Mouse (Mus musculus) limb, embryonic 12.5 days (tissue): ENCODE data around the gene Adgrd1. TPM values are rescaled to one million over a fixed set of nuclear protein-coding genes. Genes with fewer than 3 reads are reported as not detected.

Experiments
- ATAC-seq: fragments of 200-750 bp; cut with Nextera tagmentation; 2 replicates; pipeline ENCODE4 v1.8.0; 2017; ENCODE audit warnings: low read depth, moderate TSS enrichment; ENCODE audit not compliant: insufficient number of reproducible peaks, insufficient read depth, low FRiP score, low TSS enrichment
- H3K27ac ChIP-seq: fragments of 300-500 bp; sonication (generic); 2 replicates; pipeline ENCODE4 v1.5.1; 2016; ENCODE audit warnings: mild to moderate bottlenecking, moderate library complexity
- H3K27me3 ChIP-seq: fragments of 300-500 bp; sonication (generic); 2 replicates; pipeline ENCODE4 v1.6.1; 2016; ENCODE audit warnings: mild to moderate bottlenecking, moderate library complexity
- H3K36me3 ChIP-seq: fragments of 300-500 bp; sonication (generic); 2 replicates; pipeline ENCODE4 v1.6.1; 2016; ENCODE audit warnings: mild to moderate bottlenecking, moderate library complexity
- H3K4me1 ChIP-seq: fragments of 300-500 bp; sonication (generic); replicated peaks from 2 replicates; pipeline ENCODE4 v1.6.1; 2016
- H3K4me2 ChIP-seq: fragments of 300-500 bp; sonication (generic); 2 replicates; pipeline ENCODE4 v1.6.1; 2016; ENCODE audit warnings: mild to moderate bottlenecking, moderate library complexity
- H3K4me3 ChIP-seq: fragments of 300-500 bp; sonication (generic); replicated peaks from 2 replicates; pipeline ENCODE4 v1.5.1; 2016; ENCODE audit warnings: mild to moderate bottlenecking
- H3K9ac ChIP-seq: fragments of 300-500 bp; sonication (generic); replicated peaks from 2 replicates; pipeline ENCODE4 v1.6.1; 2016; ENCODE audit warnings: mild to moderate bottlenecking, moderate library complexity
- H3K9me3 ChIP-seq: fragments of 300-500 bp; sonication (generic); 2 replicates; pipeline ENCODE4 v1.6.1; 2016; ENCODE audit warnings: mild to moderate bottlenecking, moderate library complexity
- WGBS: fragments of 180-500 bp; shearing (Covaris S2); methylation state at CpG from one replicate; pipeline ENCODE4 v1.1.7; 2016; 5-methylcytosine and 5-hydroxymethylcytosine counted together
- polyA plus RNA-seq: library from polyadenylated mRNA; unstranded; fragments of >200 nt; fragmentation: Nextera tagmentation; extraction: Ambion mirVana; gene quantifications from 2 replicates; pipeline ENCODE4 v1.2.1, GENCODE M21; 2016

The Adgrd1 gene
- polyA plus RNA-seq, 1 experiment from 2014 or later, result not detected

- H3K4me1 ChIP-seq, result peaks cover 15% of the 10 kb centered on the region
- 80% methylated on average over 11 of the region's 11 CpGs for WGBS
- no peak overlapping the region for H3K4me3 ChIP-seq
- no peak overlapping the region for H3K4me2 ChIP-seq
- no peak overlapping the region for H3K9ac ChIP-seq
- H3K9me3 ChIP-seq, result no peaks in the 10 kb centered on the region
- ATAC-seq, result no peak
- no peaks in the 10 kb centered on the region for H3K36me3 ChIP-seq
- no peaks in the 10 kb centered on the region for H3K27me3 ChIP-seq
- H3K27ac ChIP-seq, result no peak overlapping the region
These were observed 65.0 kb downstream of the Adgrd1 start for GRCm38 (mm10) chr5:129161372-129162051.

GRCm38 (mm10) chr5:129163416-129163815, 66.9 kb downstream of the Adgrd1 start:
- no peak overlapping the region for H3K9ac ChIP-seq
- 81% methylated on average over 8 of the region's 8 CpGs for WGBS
- no peak for ATAC-seq
- no peaks in the 10 kb centered on the region for H3K27me3 ChIP-seq
- no peak overlapping the region for H3K4me3 ChIP-seq
- H3K4me2 ChIP-seq, result no peak overlapping the region
- no peaks in the 10 kb centered on the region for H3K36me3 ChIP-seq
- no peak overlapping the region for H3K27ac ChIP-seq
- H3K9me3 ChIP-seq, result no peaks in the 10 kb centered on the region
- peaks cover 15% of the 10 kb centered on the region for H3K4me1 ChIP-seq

DNA sequence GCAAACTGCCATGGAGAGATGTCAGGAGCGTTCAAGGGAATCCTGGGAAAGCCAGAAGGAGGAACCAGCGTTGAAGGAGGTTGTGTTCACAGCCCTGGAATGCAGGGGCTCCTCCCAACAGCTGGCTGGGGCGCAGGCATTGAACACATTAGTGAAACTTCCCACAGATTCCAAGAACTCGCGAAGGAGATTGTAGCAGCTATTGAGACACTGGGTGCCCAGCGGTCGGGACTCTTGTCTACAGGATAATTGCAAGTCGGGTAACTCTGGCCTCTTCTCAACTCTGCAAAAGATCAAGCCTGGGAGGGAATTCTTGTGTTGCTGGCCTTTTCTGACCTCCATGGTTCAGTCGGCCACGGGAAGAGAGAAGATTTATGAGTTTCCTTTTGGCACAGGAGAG, 67.5 kb downstream of the Adgrd1 start:
- peak overlapping the region; percentile 32; the same call in 1 of the 2 replicates for H3K27ac ChIP-seq
- 26% methylated on average over 10 of the region's 10 CpGs for WGBS
- no peak overlapping the region for H3K9ac ChIP-seq
- H3K4me2 ChIP-seq, result no peak overlapping the region
- H3K4me3 ChIP-seq, result no peak overlapping the region
- H3K9me3 ChIP-seq, result no peaks in the 10 kb centered on the region
- H3K27me3 ChIP-seq, result no peaks in the 10 kb centered on the region
- peaks cover 15% of the 10 kb centered on the region for H3K4me1 ChIP-seq
- no peak for ATAC-seq
- H3K36me3 ChIP-seq, result no peaks in the 10 kb centered on the region

- Histone ChIP-seq H3K4me3 (no peak overlapping the region), H3K27ac (no peak overlapping the region), H3K27me3 (no peaks in the 10 kb centered on the region), H3K36me3 (no peaks in the 10 kb centered on the region), H3K9me3 (no peaks in the 10 kb centered on the region), H3K4me2 (no peak overlapping the region), H3K4me1 (peaks cover 23% of the 10 kb centered on the region), H3K9ac (no peak overlapping the region)
- 74% methylated on average over 10 of the region's 10 CpGs for WGBS
- no peak for ATAC-seq
These were observed 68.5 kb downstream of the Adgrd1 start for GRCm38 (mm10) chr5:129164911-129165584.

DNA sequence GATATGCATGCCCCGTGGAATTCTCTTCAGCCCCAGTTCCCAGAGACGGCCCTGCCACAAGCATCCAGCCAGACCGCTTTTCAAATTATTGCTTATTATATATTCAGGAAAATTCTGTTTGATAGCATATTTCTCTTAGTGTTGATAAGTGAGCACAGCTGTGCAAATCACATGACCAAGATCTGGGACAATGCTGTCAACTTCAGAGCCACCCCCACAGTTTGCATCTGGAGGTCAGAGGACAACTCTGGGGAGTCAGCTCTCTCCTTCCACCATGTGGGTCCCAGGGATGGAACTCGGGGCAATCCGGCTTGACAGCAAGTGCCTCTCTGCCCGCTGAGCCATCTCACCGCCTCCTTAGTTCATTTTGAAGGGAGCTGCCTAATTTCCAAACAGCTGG, 69.0 kb downstream of the Adgrd1 start:
- WGBS, result 72% methylated on average over 7 of the region's 7 CpGs

DNA sequence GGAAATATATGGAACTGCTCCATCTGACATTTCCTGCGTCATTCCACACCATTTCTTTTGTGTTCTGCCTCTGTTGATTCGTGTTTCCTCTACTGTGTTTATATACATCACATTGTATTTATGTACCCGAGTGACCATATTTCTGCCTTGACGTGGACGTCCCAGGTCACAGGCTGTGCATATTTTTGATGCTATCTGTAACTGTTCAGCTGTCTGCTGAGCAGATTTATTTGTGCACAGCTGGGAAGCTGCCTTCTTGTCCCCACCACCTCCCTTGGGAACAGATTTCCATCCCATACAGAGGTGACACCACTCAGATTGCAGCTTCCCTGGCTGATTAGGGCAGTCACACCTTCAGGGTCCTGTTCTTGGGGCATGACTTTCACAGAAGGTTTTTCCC, 72.5 kb downstream of the Adgrd1 start:
- WGBS, result 56% methylated on average over 5 of the region's 5 CpGs
- Histone ChIP-seq H3K27ac (no peak overlapping the region), H3K9ac (no peak overlapping the region), H3K4me2 (no peak overlapping the region), H3K27me3 (0 out of 2 replicates have a peak, but pooled peaks cover 3% of the 10 kb centered on the region), H3K4me3 (no peak overlapping the region), H3K36me3 (no peaks in the 10 kb centered on the region), H3K4me1 (peaks cover 19% of the 10 kb centered on the region), H3K9me3 (no peaks in the 10 kb centered on the region)
- ATAC-seq, result no peak

More for the DNA sequence above, 69.0 kb downstream of the Adgrd1 start:
- H3K4me1 ChIP-seq, result peaks cover 22% of the 10 kb centered on the region
- H3K9ac ChIP-seq, result no peak overlapping the region
- ATAC-seq, result no peak
- no peak overlapping the region for H3K4me3 ChIP-seq
- H3K27me3 ChIP-seq, result no peaks in the 10 kb centered on the region
- no peak overlapping the region for H3K4me2 ChIP-seq
- H3K27ac ChIP-seq, result no peak overlapping the region
- no peaks in the 10 kb centered on the region for H3K9me3 ChIP-seq
- H3K36me3 ChIP-seq, result no peaks in the 10 kb centered on the region

DNA sequence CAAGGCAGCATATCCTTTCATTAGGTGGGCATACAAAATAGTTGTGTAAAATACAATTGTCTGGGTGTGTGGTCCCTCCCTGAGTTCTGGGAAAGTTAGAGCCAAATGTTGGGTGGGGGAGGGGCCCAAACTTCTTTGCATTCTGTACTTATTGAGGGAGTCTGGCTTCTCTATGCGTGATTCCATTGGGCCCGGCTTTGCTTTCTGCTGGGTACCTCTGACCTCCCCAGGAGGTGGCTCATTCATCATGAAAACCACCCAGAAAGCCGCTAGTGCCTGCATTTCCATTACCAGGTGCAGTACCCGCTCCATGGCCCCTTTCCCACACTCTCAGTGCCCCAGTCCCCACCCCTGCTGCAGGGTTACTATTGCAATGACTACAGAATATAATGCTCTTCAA, 73.0 kb downstream of the Adgrd1 start:
- Histone ChIP-seq H3K4me3 (no peak overlapping the region), H3K4me2 (no peak overlapping the region), H3K27me3 (0 out of 2 replicates have a peak, but pooled peaks cover 3% of the 10 kb centered on the region), H3K36me3 (no peaks in the 10 kb centered on the region), H3K9me3 (no peaks in the 10 kb centered on the region), H3K4me1 (peaks cover 14% of the 10 kb centered on the region), H3K27ac (no peak overlapping the region; the same call in 1 of the 2 replicates), H3K9ac (no peak overlapping the region)
- 6% methylated on average over 4 of the region's 4 CpGs for WGBS
- no peak for ATAC-seq

DNA sequence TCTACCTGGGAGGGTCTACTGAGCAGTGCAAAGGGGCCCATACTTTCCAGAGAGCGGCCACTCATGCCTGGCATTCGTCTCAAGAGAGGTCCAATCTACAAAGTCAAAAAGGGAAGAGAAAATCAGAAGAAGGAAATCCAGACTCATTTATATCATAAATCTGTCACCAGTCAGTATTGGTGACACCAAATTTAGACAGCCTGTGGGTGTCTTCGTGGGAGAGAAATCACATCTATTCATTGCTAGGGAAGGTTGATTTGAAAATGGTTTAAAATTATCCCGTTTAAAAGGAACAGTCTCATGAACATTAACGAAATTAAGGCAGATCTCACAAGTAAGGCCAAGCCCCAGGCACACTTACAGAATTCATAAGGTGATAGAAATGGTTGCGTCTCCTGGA, 76.0 kb downstream of the Adgrd1 start:
- H3K9me3 ChIP-seq, result no peaks in the 10 kb centered on the region
- H3K9ac ChIP-seq, result no peak overlapping the region
- ATAC-seq, result no peak
- peaks cover 20% of the 10 kb centered on the region for H3K27me3 ChIP-seq
- 83% methylated on average over 6 of the region's 6 CpGs for WGBS
- no peaks in the 10 kb centered on the region for H3K36me3 ChIP-seq
- no peak overlapping the region for H3K4me2 ChIP-seq
- no peak overlapping the region for H3K4me3 ChIP-seq
- peaks cover 12% of the 10 kb centered on the region for H3K4me1 ChIP-seq
- no peak overlapping the region for H3K27ac ChIP-seq

GRCm38 (mm10) chr5:129175925-129176324, 79.4 kb downstream of the Adgrd1 start:
- Histone ChIP-seq H3K27me3 (peaks cover 34% of the 10 kb centered on the region), H3K9me3 (no peaks in the 10 kb centered on the region), H3K27ac (no peak overlapping the region), H3K36me3 (no peaks in the 10 kb centered on the region), H3K9ac (no peak overlapping the region), H3K4me2 (no peak overlapping the region), H3K4me3 (no peak overlapping the region), H3K4me1 (no peaks in the 10 kb centered on the region)
- 64% methylated on average over 3 of the region's 3 CpGs for WGBS
- no peak for ATAC-seq

DNA sequence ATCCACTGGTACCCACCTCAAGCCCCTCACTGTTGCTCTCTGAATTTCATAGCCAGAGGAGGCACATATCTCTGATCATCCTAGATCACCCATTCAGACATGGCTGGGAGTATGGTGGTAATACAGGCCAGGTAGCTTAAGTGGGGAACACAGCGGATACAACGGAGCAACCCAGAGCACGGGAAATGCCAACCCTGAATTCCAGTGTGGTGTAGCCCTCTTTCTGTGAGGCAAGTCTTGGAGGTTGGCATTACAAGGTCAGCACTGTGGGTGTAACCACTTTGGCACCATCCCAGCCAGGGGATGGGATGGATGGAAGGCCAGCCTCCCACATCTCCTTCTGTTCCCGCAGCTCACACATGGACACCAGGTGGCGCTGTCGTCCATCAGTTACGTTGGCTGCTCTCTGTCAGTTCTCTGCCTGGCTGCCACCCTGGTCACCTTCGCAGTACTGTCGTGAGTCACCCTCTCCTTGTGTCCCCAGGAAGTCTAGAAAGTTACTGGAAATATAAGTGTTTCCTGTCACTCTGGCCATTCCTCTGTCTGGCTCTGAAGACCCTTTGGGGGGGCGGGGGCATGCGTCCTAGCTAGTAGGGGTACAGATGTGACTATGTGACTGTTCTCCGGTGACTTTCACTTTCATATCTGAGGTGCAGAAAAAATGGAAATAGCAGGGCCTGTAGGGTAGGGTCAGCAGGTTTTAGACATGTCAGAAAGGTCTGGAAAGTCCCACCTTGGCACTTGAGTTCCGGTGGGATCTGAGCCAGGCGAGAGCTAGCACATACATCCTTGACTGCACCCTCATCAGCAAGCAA, 81.4 kb downstream of the Adgrd1 start:
- ATAC-seq, result peak; percentile 40; the same call in 1 of the 2 replicates
- Histone ChIP-seq H3K4me3 (no peak overlapping the region), H3K4me2 (no peak overlapping the region)

DNA sequence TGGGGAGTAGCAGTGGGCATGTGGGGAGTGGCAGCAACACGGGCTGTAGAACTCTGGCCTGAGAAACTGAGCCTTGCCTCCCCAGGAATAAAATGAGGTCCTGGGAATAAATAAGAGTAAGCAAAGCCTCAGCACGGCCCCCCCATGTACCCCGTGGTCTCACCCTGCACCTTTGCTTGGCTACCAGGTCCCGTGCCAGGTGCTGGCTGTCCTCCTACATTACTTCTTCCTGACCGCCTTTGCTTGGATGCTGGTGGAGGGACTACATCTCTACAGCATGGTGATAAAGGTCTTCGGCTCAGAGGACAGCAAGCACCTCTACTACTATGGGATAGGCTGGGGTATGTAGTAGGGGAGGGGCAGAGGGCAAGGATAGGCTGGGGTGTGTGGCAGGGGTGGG, 82.8 kb downstream of the Adgrd1 start:
- Histone ChIP-seq H3K36me3 (no peaks in the 10 kb centered on the region), H3K9me3 (no peaks in the 10 kb centered on the region), H3K4me1 (no peaks in the 10 kb centered on the region), H3K27me3 (peaks cover 53% of the 10 kb centered on the region), H3K27ac (no peak overlapping the region), H3K4me2 (no peak overlapping the region), H3K4me3 (no peak overlapping the region), H3K9ac (no peak overlapping the region)
- WGBS, result 89% methylated on average over 6 of the region's 6 CpGs
- no peak for ATAC-seq

More for the DNA sequence above, 81.4 kb downstream of the Adgrd1 start:
- H3K9ac ChIP-seq, result no peak overlapping the region
- H3K36me3 ChIP-seq, result no peaks in the 10 kb centered on the region
- H3K9me3 ChIP-seq, result no peaks in the 10 kb centered on the region
- H3K4me1 ChIP-seq, result no peaks in the 10 kb centered on the region
- no peak overlapping the region for H3K27ac ChIP-seq
- WGBS, result 52% methylated on average over 14 of the region's 14 CpGs
- H3K27me3 ChIP-seq, result peaks cover 47% of the 10 kb centered on the region
